Mouse (Mus musculus) thymus, adult 2 months (tissue): ENCODE measurements around the gene Nabp1. TPM values are rescaled to one million over a fixed set of nuclear protein-coding genes. Genes with fewer than 3 reads are reported as not detected.
"Not testable (repeated sequence)": the region's sequence is repeated elsewhere in the genome, so short reads cannot be mapped to it uniquely, and the experiment has no call there.

Experiments
- DNase-seq: peaks from one replicate; pipeline ENCODE4 v3.0.0; 2021
- H3K27ac ChIP-seq: fragments of 200-500 bp; 2 replicates; pipeline ENCODE4 v1.5.1; 2012; ENCODE audit warnings: low read length, control low read depth; ENCODE audit not compliant: control insufficient read depth, insufficient read depth
- H3K27me3 ChIP-seq: fragments of 200-500 bp; 2 replicates; pipeline ENCODE4 v1.6.1; 2012; ENCODE audit warnings: mild to moderate bottlenecking, low read length, moderate library complexity, mixed read lengths; ENCODE audit not compliant: control insufficient read depth, insufficient read depth
- H3K36me3 ChIP-seq: fragments of 200-500 bp; 2 replicates; pipeline ENCODE4 v1.6.1; 2012; ENCODE audit warnings: mild to moderate bottlenecking, low read length, moderate library complexity; ENCODE audit not compliant: control insufficient read depth, insufficient read depth
- H3K4me1 ChIP-seq: fragments of 200-500 bp; replicated peaks from 2 replicates; pipeline ENCODE4 v1.6.1; 2012; ENCODE audit warnings: low read length; ENCODE audit not compliant: control insufficient read depth, insufficient read depth
- H3K4me3 ChIP-seq: fragments of 200-500 bp; 2 replicates; pipeline ENCODE4 v1.5.1; 2012; ENCODE audit warnings: mild to moderate bottlenecking, low read length, control low read depth, moderate library complexity; ENCODE audit not compliant: control insufficient read depth, insufficient read depth
- CTCF ChIP-seq: fragments of 200-500 bp; IDR thresholded peaks from 2 replicates; pipeline ENCODE4 v1.5.1; 2012; ENCODE audit warnings: mild to moderate bottlenecking, control low read depth, low read length, moderate library complexity, borderline replicate concordance; ENCODE audit not compliant: control insufficient read depth, poor library complexity, insufficient read depth; ENCODE audit errors: extremely low read depth
- POLR2A ChIP-seq: fragments of 200-500 bp; IDR thresholded peaks from 2 replicates; pipeline ENCODE4 v1.6.1; 2012; ENCODE audit warnings: mild to moderate bottlenecking, low read length, control low read depth, moderate library complexity; ENCODE audit not compliant: control insufficient read depth, poor library complexity, insufficient read depth; ENCODE audit errors: extremely low read depth
- WGBS: fragments of 180-500 bp; shearing (Covaris S2); methylation state at CpG from one replicate; pipeline ENCODE4 v1.1.7; 2018; 5-methylcytosine and 5-hydroxymethylcytosine counted together
- polyA plus RNA-seq: library from polyadenylated mRNA; depleted of rRNA; stranded (reverse); fragments of >200 nt; gene quantifications from 2 replicates; pipeline ENCODE4 v1.2.3, GENCODE M21; 2012

Nabp1 gene
- polyA plus RNA-seq, 1 experiment, result 96.7 TPM

- Histone ChIP-seq H3K4me1 (peaks cover 8% of the 10 kb centered on the region), H3K36me3 (no peaks in the 10 kb centered on the region), H3K27me3 (no peaks in the 10 kb centered on the region), H3K27ac (no peak overlapping the region), H3K4me3 (no peak overlapping the region)
- no peak for DNase-seq
- WGBS, result 86% methylated on average over 6 of the region's 6 CpGs
- TF ChIP-seq CTCF (no peak), POLR2A (no peak)
These were observed 20.1 kb downstream of the Nabp1 start for GRCm38 (mm10) chr1:51458089-51458488.

- peaks cover 8% of the 10 kb centered on the region for H3K4me1 ChIP-seq
- WGBS, result 89% methylated on average over 3 of the region's 3 CpGs
- TF ChIP-seq POLR2A (no peak), CTCF (no peak)
- H3K4me3 ChIP-seq, result no peak overlapping the region
- no peak overlapping the region for H3K27ac ChIP-seq
- no peak for DNase-seq
- H3K27me3 ChIP-seq, result no peaks in the 10 kb centered on the region
- H3K36me3 ChIP-seq, result no peaks in the 10 kb centered on the region
These were observed 21.0 kb downstream of the Nabp1 start for GRCm38 (mm10) chr1:51457249-51457648.

- Histone ChIP-seq H3K4me1 (0 out of 2 replicates have a peak, but pooled peaks cover 2% of the 10 kb centered on the region), H3K27ac (no peak overlapping the region), H3K36me3 (no peaks in the 10 kb centered on the region), H3K27me3 (no peaks in the 10 kb centered on the region), H3K4me3 (no peak overlapping the region)
- no peak for DNase-seq
- no peak for TF ChIP-seq CTCF
- no peak for TF ChIP-seq POLR2A
- WGBS, result 62% methylated on average over 2 of the region's 2 CpGs
These were observed 29.4 kb downstream of the Nabp1 start for GRCm38 (mm10) chr1:51448789-51449188.

- Histone ChIP-seq H3K4me3 (no peak overlapping the region), H3K36me3 (no peaks in the 10 kb centered on the region), H3K27ac (no peak overlapping the region), H3K4me1 (0 out of 2 replicates have a peak, but pooled peaks cover 2% of the 10 kb centered on the region), H3K27me3 (no peaks in the 10 kb centered on the region)
- TF ChIP-seq CTCF, result no peak
- 91% methylated on average over 9 of the region's 9 CpGs for WGBS
- no peak for DNase-seq
These were observed 32.3 kb downstream of the Nabp1 start for GRCm38 (mm10) chr1:51445854-51446460.

GRCm38 (mm10) chr1:51445161-51445853, 32.9 kb downstream of the Nabp1 start:
- WGBS, result 77% methylated on average over 5 of the region's 5 CpGs
- no peak overlapping the region for H3K4me3 ChIP-seq
- no peaks in the 10 kb centered on the region for H3K36me3 ChIP-seq
- TF ChIP-seq POLR2A, result no peak
- DNase-seq, result no peak
- no peak overlapping the region for H3K27ac ChIP-seq
- H3K4me1 ChIP-seq, result no peaks in the 10 kb centered on the region
- no peaks in the 10 kb centered on the region for H3K27me3 ChIP-seq

GRCm38 (mm10) chr1:51429775-51430174, 48.5 kb downstream of the Nabp1 start:
- no peak for DNase-seq
- H3K4me3 ChIP-seq, result no peak overlapping the region
- no peak overlapping the region for H3K27ac ChIP-seq
- TF ChIP-seq POLR2A (no peak), CTCF (no peak)
- no peaks in the 10 kb centered on the region for H3K4me1 ChIP-seq
- no peaks in the 10 kb centered on the region for H3K36me3 ChIP-seq
- WGBS, result 49% methylated on average over 1 of the region's 1 CpGs
- no peaks in the 10 kb centered on the region for H3K27me3 ChIP-seq

- H3K27ac ChIP-seq, result no peak overlapping the region
- no peaks in the 10 kb centered on the region for H3K27me3 ChIP-seq
- no peak overlapping the region for H3K4me3 ChIP-seq
- no peak for TF ChIP-seq CTCF
- TF ChIP-seq POLR2A, result no peak
- no peaks in the 10 kb centered on the region for H3K4me1 ChIP-seq
- 98% methylated on average over 9 of the region's 9 CpGs for WGBS
- no peak for DNase-seq
- H3K36me3 ChIP-seq, result no peaks in the 10 kb centered on the region
These were observed 51.9 kb downstream of the Nabp1 start for GRCm38 (mm10) chr1:51426298-51426697.

- not testable (repeated sequence) for H3K36me3 ChIP-seq, H3K27ac ChIP-seq, DNase-seq, H3K27me3 ChIP-seq, H3K4me3 ChIP-seq, H3K4me1 ChIP-seq
- 95% methylated on average over 8 of the region's 8 CpGs for WGBS
These were observed 57.2 kb downstream of the Nabp1 start for GRCm38 (mm10) chr1:51421029-51421428.
